Mouse (Mus musculus): ENCODE results near the gene Ywhab.

Ywhab gene

GRCm38 (mm10) chr2:164009227-164009626 lies 14.5 kb downstream of the Ywhab start:
- DNase-seq (ENCODE audit: low spot score in 2 of 2) = peak; percentile 44 to 60

GRCm38 (mm10) chr2:164010496-164010895 lies 15.7 kb downstream of the Ywhab start:
- DNase-seq (ENCODE audit: low spot score in 2 of 2) = peak in 1 of 2 experiments; percentile 22

GRCm38 (mm10) chr2:164010944-164011343 lies 16.2 kb downstream of the Ywhab start:
- no peak for DNase-seq (ENCODE audit: low spot score in 2 of 2)

GRCm38 (mm10) chr2:164015304-164015703 lies 20.5 kb downstream of the Ywhab start:
- DNase-seq (ENCODE audit: low spot score in 2 of 2) = no peak

GRCm38 (mm10) chr2:164018910-164019309 lies 24.1 kb downstream of the Ywhab start:
- no peak for DNase-seq (ENCODE audit: low spot score in 2 of 2)

GRCm38 (mm10) chr2:164019943-164020342 lies 25.2 kb downstream of the Ywhab start:
- no peak for DNase-seq (ENCODE audit: low spot score in 2 of 2)

GRCm38 (mm10) chr2:164022104-164022503 lies 27.3 kb downstream of the Ywhab start:
- DNase-seq (ENCODE audit: low spot score in 2 of 2) = no peak

GRCm38 (mm10) chr2:164025150-164025549 lies 30.4 kb downstream of the Ywhab start, which contains the start of gene Pabpc1l:
Pabpc1l (plus strand) TSS chr2:164025450.
- no peak for DNase-seq (ENCODE audit: low spot score in 2 of 2)

GRCm38 (mm10) chr2:164031147-164031546 lies 36.4 kb downstream of the Ywhab start:
- no peak for DNase-seq (ENCODE audit: low spot score in 2 of 2)

- no peak for DNase-seq (ENCODE audit: low spot score in 2 of 2)
Observed at GRCm38 (mm10) chr2:164032973-164033372, 38.2 kb downstream of the Ywhab start.

GRCm38 (mm10) chr2:164036520-164037019 lies 41.8 kb downstream of the Ywhab start:
- no peak for DNase-seq (ENCODE audit: low spot score in 2 of 2)

- DNase-seq (ENCODE audit: low spot score in 2 of 2) = no peak
Observed at GRCm38 (mm10) chr2:164038407-164039028, 43.8 kb downstream of the Ywhab start.

GRCm38 (mm10) chr2:164040949-164041348 lies 46.2 kb downstream of the Ywhab start:
- DNase-seq (ENCODE audit: low spot score in 2 of 2) = no peak

- no peak for DNase-seq (ENCODE audit: low spot score in 2 of 2)
Observed at GRCm38 (mm10) chr2:164041523-164041922, 46.8 kb downstream of the Ywhab start.

- DNase-seq (ENCODE audit: low spot score in 2 of 2) = peak in 1 of 2 experiments; percentile 11
Observed at GRCm38 (mm10) chr2:164047197-164047690, 52.5 kb downstream of the Ywhab start.

GRCm38 (mm10) chr2:164053767-164054166 lies 59.0 kb downstream of the Ywhab start:
- peak; percentile 61 to 70 for DNase-seq (ENCODE audit: low spot score in 2 of 2)

GRCm38 (mm10) chr2:164054671-164055070 lies 59.9 kb downstream of the Ywhab start:
- no peak for DNase-seq (ENCODE audit: low spot score in 2 of 2)

- no peak for DNase-seq (ENCODE audit: low spot score in 2 of 2)
Observed at GRCm38 (mm10) chr2:164059634-164060235, 65.0 kb downstream of the Ywhab start.

Data from heart, adult 9 months (tissue).